Mouse (Mus musculus) B cell, adult 2 months (primary cell): ENCODE measurements around the gene Eif4e.
"Not testable (repeated sequence)": the region's sequence is repeated elsewhere in the genome, so short reads cannot be mapped to it uniquely, and the experiment has no call there.

Experiments used
- DNase-seq, 2 experiments: peaks; one replicate each; pipeline ENCODE4 v3.0.0; 2022

Eif4e gene

GRCm38 (mm10) chr3:138519218-138519617, 6.8 kb upstream of the Eif4e start:
- DNase-seq = no peak

- DNase-seq = no peak
Observed at GRCm38 (mm10) chr3:138523956-138524355, 2.0 kb upstream of the Eif4e start.

- no peak for DNase-seq
Observed at GRCm38 (mm10) chr3:138525494-138525893, 485 bp upstream of the Eif4e start.

- peak; percentile 92 to 95 for DNase-seq
Observed at GRCm38 (mm10) chr3:138526916-138527666, 1.1 kb downstream of the Eif4e start.

GRCm38 (mm10) chr3:138527667-138528231, 1.8 kb downstream of the Eif4e start:
- DNase-seq = peak; percentile 60 to 62

GRCm38 (mm10) chr3:138528265-138528664, 2.3 kb downstream of the Eif4e start:
- DNase-seq = no peak

GRCm38 (mm10) chr3:138530578-138531478, 4.8 kb downstream of the Eif4e start:
- no peak for DNase-seq

GRCm38 (mm10) chr3:138531479-138532181, 5.7 kb downstream of the Eif4e start:
- DNase-seq = no peak

GRCm38 (mm10) chr3:138532764-138533163, 6.8 kb downstream of the Eif4e start:
- DNase-seq = no peak

- DNase-seq = no peak
Observed at GRCm38 (mm10) chr3:138536031-138536430, 10.1 kb downstream of the Eif4e start.

- no peak for DNase-seq
Observed at GRCm38 (mm10) chr3:138542621-138543020, 16.6 kb downstream of the Eif4e start.

GRCm38 (mm10) chr3:138544117-138544516, 18.1 kb downstream of the Eif4e start:
- no peak for DNase-seq

- no peak for DNase-seq
Observed at GRCm38 (mm10) chr3:138546678-138547077, 20.7 kb downstream of the Eif4e start.

GRCm38 (mm10) chr3:138549045-138549444, 23.1 kb downstream of the Eif4e start:
- no peak for DNase-seq

- DNase-seq = no peak
Observed at GRCm38 (mm10) chr3:138550336-138551123, 24.6 kb downstream of the Eif4e start.

GRCm38 (mm10) chr3:138555279-138555678, 29.3 kb downstream of the Eif4e start:
- not testable (repeated sequence) for DNase-seq

GRCm38 (mm10) chr3:138558529-138558928, 32.5 kb downstream of the Eif4e start:
- DNase-seq = peak in 1 of 2 experiments; percentile 6

GRCm38 (mm10) chr3:138560242-138560641, 34.3 kb downstream of the Eif4e start:
- no peak for DNase-seq

GRCm38 (mm10) chr3:138560886-138561285, 34.9 kb downstream of the Eif4e start:
- DNase-seq = no peak

- DNase-seq = no peak
Observed at GRCm38 (mm10) chr3:138578867-138579266, 52.9 kb downstream of the Eif4e start.

- no peak for DNase-seq
Observed at GRCm38 (mm10) chr3:138586213-138586612, 60.2 kb downstream of the Eif4e start.

GRCm38 (mm10) chr3:138587137-138587536, 61.2 kb downstream of the Eif4e start:
- DNase-seq = no peak
